Mouse (Mus musculus): ENCODE measurements around the gene Tnpo1.
A peak's percentile ranks its signal among the peaks of the same experiment; 100 is the strongest.

Gene Tnpo1

GRCm38 (mm10) chr13:98926213-98926957 lies at the start of gene Tnpo1:
Gene Tnpo1 (minus strand): TSS chr13:98926384.
- peak; percentile 78 for DNase-seq (ENCODE audit: low read depth, low spot score)

GRCm38 (mm10) chr13:98972090-98972489 lies 45.9 kb upstream of the Tnpo1 start:
- no peak for DNase-seq (ENCODE audit: low read depth, low spot score)

GRCm38 (mm10) chr13:98971641-98972040 lies 45.5 kb upstream of the Tnpo1 start:
- no peak for DNase-seq (ENCODE audit: low read depth, low spot score)

GRCm38 (mm10) chr13:98968517-98968916 lies 42.3 kb upstream of the Tnpo1 start:
- DNase-seq (ENCODE audit: low read depth, low spot score) = no peak

GRCm38 (mm10) chr13:98967942-98968341 lies 41.8 kb upstream of the Tnpo1 start:
- DNase-seq (ENCODE audit: low read depth, low spot score) = no peak

- DNase-seq (ENCODE audit: low read depth, low spot score) = no peak
Observed at GRCm38 (mm10) chr13:98966583-98966982, 40.4 kb upstream of the Tnpo1 start.

GRCm38 (mm10) chr13:98963612-98964011 lies 37.4 kb upstream of the Tnpo1 start:
- DNase-seq (ENCODE audit: low read depth, low spot score) = no peak

GRCm38 (mm10) chr13:98958177-98958576 lies 32.0 kb upstream of the Tnpo1 start:
- no peak for DNase-seq (ENCODE audit: low read depth, low spot score)

GRCm38 (mm10) chr13:98956209-98956608 lies 30.0 kb upstream of the Tnpo1 start:
- DNase-seq (ENCODE audit: low read depth, low spot score) = no peak

- DNase-seq (ENCODE audit: low read depth, low spot score) = no peak
Observed at GRCm38 (mm10) chr13:98955676-98956075, 29.5 kb upstream of the Tnpo1 start.

GRCm38 (mm10) chr13:98955226-98955625 lies 29.0 kb upstream of the Tnpo1 start:
- DNase-seq (ENCODE audit: low read depth, low spot score) = no peak

- DNase-seq (ENCODE audit: low read depth, low spot score) = no peak
Observed at GRCm38 (mm10) chr13:98953830-98954229, 27.6 kb upstream of the Tnpo1 start.

GRCm38 (mm10) chr13:98951951-98952350 lies 25.8 kb upstream of the Tnpo1 start:
- DNase-seq (ENCODE audit: low read depth, low spot score) = no peak

- no peak for DNase-seq (ENCODE audit: low read depth, low spot score)
Observed at GRCm38 (mm10) chr13:98948146-98948545, 22.0 kb upstream of the Tnpo1 start.

- no peak for DNase-seq (ENCODE audit: low read depth, low spot score)
Observed at GRCm38 (mm10) chr13:98946434-98946833, 20.2 kb upstream of the Tnpo1 start.

GRCm38 (mm10) chr13:98945908-98946307 lies 19.7 kb upstream of the Tnpo1 start:
- DNase-seq (ENCODE audit: low read depth, low spot score) = no peak

- no peak for DNase-seq (ENCODE audit: low read depth, low spot score)
Observed at GRCm38 (mm10) chr13:98945381-98945780, 19.2 kb upstream of the Tnpo1 start.

GRCm38 (mm10) chr13:98944620-98945081 lies 18.5 kb upstream of the Tnpo1 start:
- no peak for DNase-seq (ENCODE audit: low read depth, low spot score)

- DNase-seq (ENCODE audit: low read depth, low spot score) = no peak
Observed at GRCm38 (mm10) chr13:98942360-98942759, 16.2 kb upstream of the Tnpo1 start.

- DNase-seq (ENCODE audit: low read depth, low spot score) = no peak
Observed at GRCm38 (mm10) chr13:98941829-98942343, 15.7 kb upstream of the Tnpo1 start.

- DNase-seq (ENCODE audit: low read depth, low spot score) = no peak
Observed at GRCm38 (mm10) chr13:98937108-98937507, 10.9 kb upstream of the Tnpo1 start.

GRCm38 (mm10) chr13:98928908-98929307 lies 2.7 kb upstream of the Tnpo1 start:
- no peak for DNase-seq (ENCODE audit: low read depth, low spot score)

- no peak for DNase-seq (ENCODE audit: low read depth, low spot score)
Observed at GRCm38 (mm10) chr13:98926958-98927242, 716 bp upstream of the Tnpo1 start.

Measured in c-Kit-negative CD71-positive TER-119-positive erythroid progenitor cells, embryonic 14.5 days (primary cell).